Mouse (Mus musculus): ENCODE measurements at regions not wholly inside any gene's neighbourhood (a gene's known extent, or its start where the extent isn't known, plus 50 kb on each side); places are given as distances from the start of the nearest gene placed in this dataset.

GRCm38 (mm10) chr9:52591188-52591587, 88.4 kb downstream of the AI593442 start:
- no peak for DNase-seq

DNA sequence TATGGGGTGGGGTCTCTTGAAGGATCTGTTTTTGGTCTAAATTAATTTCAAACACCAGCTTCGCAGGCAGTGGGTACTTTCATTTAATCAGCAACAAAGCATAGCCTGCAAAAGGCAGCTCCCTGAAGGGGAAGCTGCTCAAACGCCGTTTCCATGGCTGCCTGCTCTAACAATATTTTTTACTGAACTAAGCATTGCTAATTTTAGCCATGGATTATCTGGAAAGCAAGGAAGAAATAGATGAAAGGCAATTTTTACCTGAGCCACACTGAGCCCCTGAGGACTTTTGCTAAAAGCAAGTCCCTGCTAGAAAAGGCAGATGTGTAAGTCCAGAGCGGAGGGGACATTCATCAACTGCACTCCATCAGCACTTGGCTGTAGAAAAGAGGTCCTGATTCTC, 105.5 kb downstream of the AI593442 start:
- no peak for DNase-seq

GRCm38 (mm10) chr9:52551577-52552281, 127.9 kb downstream of the AI593442 start:
- no peak for DNase-seq

GRCm38 (mm10) chr9:52546071-52546470, 133.5 kb downstream of the AI593442 start:
- no peak for DNase-seq

- no peak for DNase-seq
Observed at GRCm38 (mm10) chr9:52539086-52539485, 140.5 kb downstream of the AI593442 start.

GRCm38 (mm10) chr9:52529444-52529915, 150.1 kb downstream of the AI593442 start:
- no peak for DNase-seq

GRCm38 (mm10) chr9:52500487-52500886, 179.1 kb downstream of the AI593442 start:
- DNase-seq: no peak

DNA sequence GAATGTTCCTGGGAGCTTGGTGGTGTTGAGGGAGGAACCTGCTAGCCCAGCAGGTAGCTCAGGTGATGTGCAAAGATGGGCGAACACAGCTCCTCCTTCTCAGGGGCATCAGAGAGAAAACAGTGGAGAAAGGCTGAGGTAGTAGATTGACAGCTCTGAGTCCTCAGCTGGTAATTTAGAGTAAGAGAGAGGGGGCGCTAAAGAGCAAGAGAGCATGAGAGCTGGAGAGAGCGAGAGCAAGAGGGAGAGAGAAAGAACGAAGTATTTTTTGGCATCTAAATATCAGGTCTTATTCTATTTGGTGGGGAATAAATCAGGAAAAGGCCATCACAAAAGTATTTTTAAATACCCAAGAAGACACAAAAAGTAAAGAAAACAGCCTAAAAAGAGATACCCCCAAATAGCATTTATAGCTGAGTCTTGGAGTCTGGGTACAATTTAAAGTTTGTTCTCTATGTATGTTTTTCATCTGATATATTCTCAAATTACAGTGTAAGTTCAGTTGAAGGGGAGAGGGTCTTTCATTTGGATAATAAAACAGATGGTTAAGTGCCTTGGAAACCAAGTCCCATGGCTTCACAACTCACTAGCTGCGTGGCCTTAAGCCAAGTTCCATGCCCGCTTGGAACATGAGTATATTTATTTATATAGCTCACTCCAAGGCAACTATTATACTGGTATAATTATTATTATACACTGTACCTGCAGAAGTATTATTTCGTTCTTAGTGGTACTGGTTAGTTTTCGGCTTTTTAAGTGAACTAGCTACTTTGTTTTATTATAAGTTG, 183.9 kb downstream of the AI593442 start:
- DNase-seq: no peak

DNA sequence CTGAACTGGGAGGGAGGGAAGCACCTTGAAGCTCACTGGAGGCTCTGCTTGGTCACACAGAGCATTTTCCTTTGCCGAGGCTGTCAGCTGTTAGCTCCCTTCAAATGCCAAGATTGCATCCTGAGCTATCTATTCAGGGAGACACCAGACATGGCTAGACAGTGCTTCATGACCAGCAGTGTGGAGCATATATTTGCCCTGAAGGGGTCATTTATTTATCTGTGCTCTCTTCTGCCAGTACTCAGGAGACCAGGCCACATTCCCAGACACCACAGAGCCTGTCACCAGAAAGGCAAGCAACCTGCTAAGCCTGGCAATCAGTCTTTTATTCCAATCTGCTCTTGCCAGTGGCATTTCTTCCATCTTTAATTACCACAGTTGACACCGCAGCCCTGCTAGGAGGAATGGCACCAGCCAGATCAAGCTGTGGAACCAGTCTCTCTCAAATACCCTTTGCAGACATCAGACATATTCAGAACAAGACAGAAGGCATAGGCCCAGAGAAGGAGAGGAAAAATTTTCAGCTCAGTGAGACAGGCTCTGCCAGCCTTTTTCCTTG, 186.6 kb downstream of the AI593442 start:
- DNase-seq: no peak

DNA sequence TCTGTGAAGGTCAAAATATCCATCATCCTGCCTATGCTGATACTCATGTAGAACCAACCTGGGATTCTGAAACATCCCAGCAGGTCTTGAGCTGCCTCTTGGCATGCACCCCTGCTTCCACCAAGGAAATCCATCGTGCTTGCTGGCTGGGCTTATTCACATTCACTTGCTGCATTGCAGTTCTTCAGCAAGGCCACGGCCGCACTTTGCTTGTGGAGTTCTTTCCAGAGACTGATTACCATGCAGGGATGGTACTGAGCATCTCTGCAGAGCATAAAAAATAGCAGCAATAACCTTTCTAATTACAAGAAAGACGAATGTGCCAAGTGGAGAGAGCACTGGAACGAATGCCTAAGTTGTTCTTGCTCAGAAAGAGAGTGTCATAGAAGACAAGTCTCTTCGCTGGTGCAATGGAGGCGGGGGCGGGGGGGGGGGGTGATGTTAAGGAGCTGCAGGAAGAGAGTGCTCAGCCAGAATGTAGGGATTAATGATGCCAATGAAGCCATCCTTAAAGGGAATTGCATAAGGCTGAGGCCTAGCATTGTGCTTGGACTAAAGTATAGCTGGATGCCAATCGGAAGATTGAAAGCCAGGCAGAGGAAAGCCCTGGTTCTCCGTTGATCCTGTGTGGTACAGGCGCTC, 205.9 kb downstream of the AI593442 start:
- no peak for DNase-seq

- no peak for DNase-seq
Observed at GRCm38 (mm10) chr9:52472859-52473258, 206.7 kb downstream of the AI593442 start.

DNA sequence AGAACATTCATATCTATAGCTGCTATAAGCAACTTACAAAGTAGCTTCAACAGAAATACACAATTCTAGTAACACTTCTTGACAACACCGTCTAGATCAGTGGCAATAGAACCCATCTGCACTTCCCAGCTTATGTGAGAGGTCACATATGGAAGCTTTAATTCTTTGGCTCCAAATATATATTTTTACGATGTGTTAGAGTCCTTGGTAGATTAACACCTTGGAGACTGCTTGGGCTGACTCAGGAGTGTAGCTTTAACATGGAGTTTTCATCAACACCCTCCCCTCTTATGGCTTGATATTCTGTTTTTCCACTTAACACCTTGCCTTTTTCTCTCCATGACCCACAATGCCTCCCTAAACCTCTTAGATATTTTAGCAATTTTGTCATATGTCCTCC, 221.1 kb downstream of the AI593442 start:
- no peak for DNase-seq

GRCm38 (mm10) chr9:52454445-52454844, 225.1 kb downstream of the AI593442 start:
- no peak for DNase-seq

GRCm38 (mm10) chr9:52451792-52452191, 227.8 kb downstream of the AI593442 start:
- DNase-seq: no peak

GRCm38 (mm10) chr9:52448245-52448644, 231.3 kb downstream of the AI593442 start:
- DNase-seq: no peak

DNA sequence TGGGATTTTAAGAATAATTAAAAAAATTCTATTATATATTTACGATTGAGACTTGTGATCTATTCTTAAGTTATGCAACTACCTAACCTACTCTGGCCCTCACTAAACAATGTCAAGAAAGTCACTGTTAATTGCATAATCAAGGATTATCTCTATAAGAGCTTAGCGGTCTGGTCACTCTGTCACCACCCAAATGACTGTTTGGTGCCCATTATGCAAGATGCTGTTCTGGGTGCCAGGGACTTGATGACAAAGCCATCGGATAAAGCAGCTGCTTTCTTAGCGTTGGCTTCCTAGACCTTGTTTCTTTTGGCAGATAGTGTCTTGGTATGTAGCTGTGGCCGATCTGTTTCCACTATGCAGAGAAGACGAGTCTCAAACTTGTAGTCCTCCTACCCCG, 236.4 kb downstream of the AI593442 start:
- no peak for DNase-seq

- no peak for DNase-seq
Observed at GRCm38 (mm10) chr9:52434215-52434614, 245.4 kb downstream of the AI593442 start.

- DNase-seq: no peak
Observed at GRCm38 (mm10) chr9:52425413-52425812, 254.2 kb downstream of the AI593442 start.

DNA sequence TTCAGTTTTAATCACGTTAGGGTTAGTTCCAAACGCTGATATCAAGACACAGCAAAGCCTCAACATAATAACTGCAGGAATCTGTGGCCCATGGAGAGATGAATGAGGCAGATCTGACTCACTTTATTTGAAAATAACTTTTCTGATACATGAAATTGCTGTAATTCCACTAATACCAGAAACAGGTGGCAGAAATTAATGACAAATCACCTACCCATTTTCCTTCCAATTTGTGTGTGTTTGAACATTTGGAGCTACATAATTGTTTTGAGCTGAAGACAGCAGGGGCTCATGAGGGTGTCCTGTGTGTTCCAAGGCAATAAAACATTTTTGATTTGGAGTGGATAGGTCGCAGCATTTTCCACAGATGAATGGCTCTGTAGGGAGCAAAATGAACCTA, 254.2 kb upstream of the Zc3h12c start:
- no peak for DNase-seq

- no peak for DNase-seq
Observed at GRCm38 (mm10) chr9:52415706-52416105, 247.3 kb upstream of the Zc3h12c start.

DNA sequence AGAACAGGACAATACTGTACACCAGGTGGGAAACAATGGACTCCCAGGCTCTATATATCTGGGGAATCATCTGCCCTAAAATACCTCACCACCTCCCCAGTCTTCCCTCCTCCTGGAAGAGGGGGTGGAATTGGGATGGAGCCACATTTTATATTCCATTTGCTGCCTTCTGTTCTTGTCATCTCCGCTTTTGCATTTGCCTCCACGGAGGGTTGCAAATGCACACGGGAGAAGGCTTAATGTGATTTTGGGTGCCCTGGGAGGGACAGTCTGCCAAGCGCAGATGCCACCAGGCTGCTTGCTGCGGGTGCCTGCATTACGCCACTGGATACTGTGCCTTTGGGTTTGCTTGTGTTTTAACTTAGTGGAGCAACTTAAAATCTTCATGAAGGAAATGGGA, 239.5 kb upstream of the Zc3h12c start:
- no peak for DNase-seq

GRCm38 (mm10) chr9:52402496-52402895, 234.1 kb upstream of the Zc3h12c start:
- no peak for DNase-seq

DNA sequence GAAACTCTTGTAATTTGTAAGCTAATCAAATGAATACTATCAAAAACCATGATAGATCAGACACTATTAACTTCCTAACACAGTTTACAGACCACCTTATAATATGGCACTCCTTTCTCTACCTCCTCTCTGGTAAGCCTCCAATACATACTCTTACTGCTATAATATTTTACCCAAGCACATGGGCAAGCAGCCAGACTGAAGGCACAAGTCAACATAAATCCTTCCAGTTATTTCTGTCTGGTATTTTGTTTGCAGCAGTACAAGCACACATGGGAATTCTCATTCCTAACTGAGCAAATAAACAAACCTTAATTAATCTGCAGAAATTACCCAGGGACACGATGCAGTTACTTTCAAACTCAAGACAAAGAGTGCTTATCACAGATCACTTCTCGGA, 210.7 kb upstream of the Zc3h12c start:
- DNase-seq: no peak

GRCm38 (mm10) chr9:52377761-52378160, 209.4 kb upstream of the Zc3h12c start:
- no peak for DNase-seq

All from thymus, postnatal 25 days (tissue).